Mouse (Mus musculus): ENCODE data around the gene Uba52.

GRCm38 (mm10) chr8:70509281-70509952, 1.2 kb downstream of the Uba52 start:
- TF ChIP-seq CTCF (IDR thresholded peaks at IDR 0.05; ENCODE audit: borderline replicate concordance, insufficient read depth, low read length) (no peak), POLR2A (IDR thresholded peaks at IDR 0.05; ENCODE audit: low read depth, low read length) (no peak)
